Mouse (Mus musculus): ENCODE measurements around the gene Atp6v1g2.

DNA sequence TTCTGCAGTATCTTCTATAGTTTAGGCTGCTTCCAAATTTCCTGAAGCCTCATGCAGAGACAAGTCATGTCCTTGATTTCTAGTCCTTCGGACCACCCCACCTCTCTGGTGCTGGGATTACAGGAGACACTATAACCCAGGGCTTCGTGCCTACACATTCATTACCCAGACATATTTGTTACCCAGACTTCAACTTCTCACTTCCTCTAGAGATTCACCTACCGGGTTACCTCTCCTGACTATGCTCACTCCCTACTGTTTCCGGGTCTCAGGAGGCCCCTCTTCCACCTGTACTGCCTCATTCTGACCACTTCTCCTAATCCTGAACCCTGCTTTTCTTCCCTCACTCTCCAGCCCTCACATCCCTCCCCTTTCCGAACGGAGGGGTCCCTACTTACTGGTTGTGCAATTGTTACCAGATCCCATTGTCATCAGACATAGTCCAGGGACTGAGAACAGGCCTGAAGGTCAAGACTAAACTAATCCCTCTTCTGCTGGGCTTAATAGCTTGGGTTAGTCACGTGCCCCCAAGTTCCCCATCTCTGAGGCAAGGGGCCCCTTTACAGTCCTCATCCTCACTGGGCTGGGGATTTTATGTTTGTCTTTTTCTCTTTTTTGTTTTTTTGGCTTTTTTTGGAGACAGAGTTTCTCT, 45.4 kb upstream of the Atp6v1g2 start, which contains the start of gene Lst1:
- TF ChIP-seq CTCF (IDR thresholded peaks at IDR 0.05; ENCODE audit: extremely low read depth, insufficient read depth, insufficient read length, insufficient replicate concordance), result no peak
- no peak for TF ChIP-seq POLR2A (IDR thresholded peaks at IDR 0.05; ENCODE audit: low read depth, low read length)

Data from spleen, adult 2 months (tissue).